ENCODE assay signal across 10 mouse cellular contexts in genomic region chr2:93772054-93772764, GRCm38 (mm10). TPM values are rescaled to one million over a fixed set of nuclear protein-coding genes. Genes with fewer than 3 reads are reported as not detected.
DNase-seq lines count a peak whose midpoint lies in the region; ATAC-seq lines count a peak whose summit lies in the region.
"Had no signal": no experiment of that assay in that cellular context is flagged by ENCODE, and none has a peak within 500 bp of the region (broad histone marks: within the 10 kb centered on the region; RNA-seq: fewer than 3 reads in every experiment).

No protein-coding gene starts in this region.

- peak overlapping the region; percentile 56 for H3K27ac ChIP-seq in embryonic facial prominence, embryonic 13.5 days
- peak overlapping the region; percentile 70 for H3K27ac ChIP-seq in limb, embryonic 11.5 days (replicated peaks; ENCODE audit: low read depth, low read length)

- no peaks in the 10 kb centered on the region for H3K27me3 ChIP-seq in embryonic facial prominence, embryonic 13.5 days
- peaks cover 2% of the 10 kb centered on the region; the same call in 1 of the 2 replicates for H3K27me3 ChIP-seq in limb, embryonic 11.5 days (ENCODE audit: control insufficient read depth, insufficient read depth, low read length)

- no peaks in the 10 kb centered on the region for H3K9me3 ChIP-seq in embryonic facial prominence, embryonic 13.5 days
- no peaks in the 10 kb centered on the region for H3K9me3 ChIP-seq in limb, embryonic 11.5 days (ENCODE audit: control insufficient read depth, low read length)

- no peak for ATAC-seq in embryonic facial prominence, embryonic 13.5 days (ENCODE audit: insufficient number of reproducible peaks, insufficient read depth, low FRiP score, low TSS enrichment, low read depth)
- ATAC-seq in limb, embryonic 11.5 days (ENCODE audit: insufficient number of reproducible peaks, low FRiP score, low TSS enrichment, low read depth): peak; percentile 86
- ATAC-seq in erythroid progenitor cell, adult 5-6 weeks (replicated peaks; ENCODE audit: low FRiP score, poor library complexity, severe bottlenecking): no peak

- intact Hi-C loops in heart, postnatal 14 days (cut with DNase I): no loop called here

- DNase-seq in heart, adult 11 months: peak; percentile 91
- no peak for DNase-seq in heart, postnatal 14 days
- DNase-seq in A20 (ENCODE audit: low read depth, low spot score): peak; percentile 80
- peak; percentile 82 for DNase-seq in limb, embryonic 11.5 days (ENCODE audit: low spot score)
- DNase-seq in ovary, adult 18-20 months (ENCODE audit: low spot score): no peak
- DNase-seq in adrenal gland, postnatal 10 days: no peak
- DNase-seq: B cell, adult 2 months; cerebellum, adult 18-20 months had no signal

- H3K4me1 ChIP-seq in embryonic facial prominence, embryonic 13.5 days: peaks cover 68% of the 10 kb centered on the region
- H3K4me1 ChIP-seq in limb, embryonic 11.5 days (ENCODE audit: control insufficient read depth, insufficient read depth, low read length): peaks cover 26% of the 10 kb centered on the region

- no peak overlapping the region for H3K4me2 ChIP-seq in embryonic facial prominence, embryonic 13.5 days
- H3K4me2 ChIP-seq in limb, embryonic 11.5 days (ENCODE audit: low read depth, severe bottlenecking): peak overlapping the region; percentile 23; the same call in 1 of the 2 replicates

- no peak overlapping the region for H3K9ac ChIP-seq in embryonic facial prominence, embryonic 13.5 days
- H3K9ac ChIP-seq in limb, embryonic 11.5 days (ENCODE audit: low read length): no peak overlapping the region

- peaks cover 7% of the 10 kb centered on the region for H3K36me3 ChIP-seq in embryonic facial prominence, embryonic 13.5 days
- no peaks in the 10 kb centered on the region for H3K36me3 ChIP-seq in limb, embryonic 11.5 days (ENCODE audit: control insufficient read depth, insufficient read depth, low read length)

- no peak overlapping the region for H3K4me3 ChIP-seq in embryonic facial prominence, embryonic 13.5 days
- no peak overlapping the region for H3K4me3 ChIP-seq in limb, embryonic 11.5 days (ENCODE audit: low read depth, low read length)

- 21% methylated on average over 16 of the region's 16 CpGs for WGBS in embryonic facial prominence, embryonic 13.5 days
- 17% methylated on average over 16 of the region's 16 CpGs for WGBS in limb, embryonic 11.5 days

RNA-seq across cellular contexts. Expression of gene Ext2, which starts 50.2 kb away (rescaled TPM):
- 10 to 100 TPM; 48.8 to 49.9 TPM for total RNA-seq in heart, postnatal 14 days (2021)
- 103 and 120 TPM in 2 replicates for polyA plus RNA-seq in embryonic facial prominence, embryonic 13.5 days (2015; fragmentation: Nextera tagmentation; extraction: Ambion mirVana)
- polyA plus RNA-seq in limb, embryonic 11.5 days (2014; fragmentation: Nextera tagmentation; extraction: Ambion mirVana): 69.8 and 75.1 TPM in 2 replicates
- 10.1 and 16.6 TPM in 2 replicates for total RNA-seq in erythroid progenitor cell, adult 5-6 weeks (2015; ENCODE audit: low replicate concordance)
- 5.4 and 7.0 TPM in 2 replicates for total RNA-seq in erythroid progenitor cell, adult 5-6 weeks (2017; ENCODE audit: low replicate concordance)
- 10 to 100 TPM; 79.1 to 80.4 TPM for total RNA-seq in adrenal gland, postnatal 10 days (2021)

Comparison
In these comparisons a context has a peak if more than half of its experiments do, and no peak if none do; other contexts are left out.
1. DNase-seq: peak in heart, adult 11 months (single experiment), A20 (single experiment) and limb, embryonic 11.5 days (single experiment); none in heart, postnatal 14 days (0 of 2), ovary, adult 18-20 months (single experiment) and adrenal gland, postnatal 10 days (single experiment).